In the genomic region with DNA sequence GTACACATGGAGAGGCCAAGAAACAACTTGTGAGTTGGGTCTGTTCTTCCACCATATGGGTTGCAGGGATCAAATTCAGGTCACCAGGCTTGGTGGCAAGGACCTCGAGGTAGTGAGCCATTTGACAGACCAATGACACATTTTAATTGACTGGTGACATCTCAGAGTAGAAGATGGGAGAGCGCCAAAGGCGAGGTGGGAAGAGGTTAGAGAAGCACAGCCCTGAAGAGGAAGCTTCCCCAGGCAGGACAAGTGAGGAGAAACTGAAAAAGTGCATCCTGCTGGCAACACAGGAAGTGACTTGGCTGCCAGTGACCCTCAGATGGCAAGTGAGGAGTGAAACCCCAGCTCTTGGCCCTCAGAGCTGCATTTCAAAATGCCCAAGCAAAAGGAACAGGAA, we compare ENCODE assay signal across 19 mouse cellular contexts. TPM values are rescaled to one million over a fixed set of nuclear protein-coding genes. Genes with fewer than 3 reads are reported as not detected.
DNase-seq lines count a peak whose midpoint lies in the region; ATAC-seq and TF ChIP-seq lines count a peak whose summit lies in the region.
"Not testable (repeated sequence)": the region's sequence is repeated elsewhere in the genome, so short reads cannot be mapped to it uniquely, and the experiment has no call there.
"Had no signal": no experiment of that assay in that cellular context is flagged by ENCODE, and none has a peak within 500 bp of the region (broad histone marks: within the 10 kb centered on the region; RNA-seq: fewer than 3 reads in every experiment).

No protein-coding gene starts in this region.

- not testable (repeated sequence) for H3K36me3 ChIP-seq in embryonic facial prominence, embryonic 15.5 days; heart, adult 2 months (ENCODE audit: control insufficient read depth, insufficient read depth, low read length); hindbrain, embryonic 11.5 days (ENCODE audit: control insufficient read depth, insufficient read depth, low read length); limb, embryonic 11.5 days (ENCODE audit: control insufficient read depth, insufficient read depth, low read length); midbrain, embryonic 10.5 days

- peaks cover 17% of the 10 kb centered on the region for H3K9me3 ChIP-seq in embryonic facial prominence, embryonic 15.5 days (replicated peaks)
- H3K9me3 ChIP-seq in hindbrain, embryonic 11.5 days (ENCODE audit: control insufficient read depth, low read length) = not testable (repeated sequence)
- peaks cover 16% of the 10 kb centered on the region for H3K9me3 ChIP-seq in limb, embryonic 11.5 days (ENCODE audit: control insufficient read depth, low read length)
- H3K9me3 ChIP-seq in midbrain, embryonic 10.5 days (replicated peaks) = peaks cover 44% of the 10 kb centered on the region

- not testable (repeated sequence) for H3K27ac ChIP-seq in embryonic facial prominence, embryonic 15.5 days (replicated peaks); heart, adult 2 months; hindbrain, embryonic 11.5 days (ENCODE audit: low read depth, low read length); limb, embryonic 11.5 days (replicated peaks; ENCODE audit: low read depth, low read length); midbrain, embryonic 10.5 days (replicated peaks)

- not testable (repeated sequence) for H3K4me1 ChIP-seq in embryonic facial prominence, embryonic 15.5 days; heart, adult 2 months (ENCODE audit: control insufficient read depth, insufficient read depth, low read length); hindbrain, embryonic 11.5 days (replicated peaks; ENCODE audit: control insufficient read depth, insufficient read depth, low read length); limb, embryonic 11.5 days (ENCODE audit: control insufficient read depth, insufficient read depth, low read length); midbrain, embryonic 10.5 days

- 59% methylated on average over 3 of the region's 3 CpGs for WGBS in embryonic facial prominence, embryonic 15.5 days
- WGBS in heart, adult 2 months = 48% methylated on average over 3 of the region's 3 CpGs
- 67% methylated on average over 3 of the region's 3 CpGs for WGBS in hindbrain, embryonic 11.5 days
- 65% methylated on average over 3 of the region's 3 CpGs for WGBS in limb, embryonic 11.5 days
- WGBS in midbrain, embryonic 10.5 days = 70% methylated on average over 3 of the region's 3 CpGs

- H3K4me2 ChIP-seq in embryonic facial prominence, embryonic 15.5 days (replicated peaks); hindbrain, embryonic 11.5 days (replicated peaks; ENCODE audit: low read depth, low read length); limb, embryonic 11.5 days (ENCODE audit: low read depth, severe bottlenecking): not testable (repeated sequence)

- not testable (repeated sequence) for TF ChIP-seq CTCF in heart, adult 2 months (IDR thresholded peaks at IDR 0.05)

- not testable (repeated sequence) for H3K79me2 ChIP-seq in heart, adult 2 months (replicated peaks; ENCODE audit: control insufficient read depth, insufficient read depth, low read length)

- TF ChIP-seq POLR2A in heart, adult 2 months (IDR thresholded peaks at IDR 0.05; ENCODE audit: insufficient read depth, low read depth, low read length) = not testable (repeated sequence)

- H3K4me3 ChIP-seq in embryonic facial prominence, embryonic 15.5 days (replicated peaks); heart, adult 2 months; hindbrain, embryonic 11.5 days (ENCODE audit: low read depth, low read length); limb, embryonic 11.5 days (ENCODE audit: low read depth, low read length); midbrain, embryonic 10.5 days: not testable (repeated sequence)

- peak; percentile 9 for DNase-seq in 416B (ENCODE audit: low read depth)
- peak; percentile 27 to 34 for DNase-seq in heart, adult 2 months
- DNase-seq in hindbrain, embryonic 11.5 days (ENCODE audit: low spot score) = not testable (repeated sequence)
- DNase-seq in limb, embryonic 11.5 days (ENCODE audit: low spot score) = peak; percentile 20
- DNase-seq in midbrain, embryonic 10.5 days (ENCODE audit: low spot score) = peak; percentile 9
- peak; percentile 30 to 73 for DNase-seq in spleen, postnatal 4 days (ENCODE audit: low spot score in 2 of 2)
- DNase-seq in urinary bladder, postnatal 25 days (ENCODE audit: low spot score) = peak; percentile 38

- TF ChIP-seq EP300 in heart, adult 2 months (IDR thresholded peaks at IDR 0.05; ENCODE audit: insufficient read depth, low read depth, low read length) = not testable (repeated sequence)

- intact Hi-C loops in heart, adult 2 months (cut with DNase I) = not testable (repeated sequence)

- not testable (repeated sequence) for H3K9ac ChIP-seq in embryonic facial prominence, embryonic 15.5 days; heart, adult 2 months (ENCODE audit: low read depth, low read length); hindbrain, embryonic 11.5 days (ENCODE audit: low read depth, low read length); limb, embryonic 11.5 days (ENCODE audit: low read length)

- not testable (repeated sequence) for H3K27me3 ChIP-seq in embryonic facial prominence, embryonic 15.5 days; heart, adult 2 months (ENCODE audit: control insufficient read depth, insufficient read depth, low read length); hindbrain, embryonic 11.5 days (ENCODE audit: control insufficient read depth, insufficient read depth, low read length); limb, embryonic 11.5 days (ENCODE audit: control insufficient read depth, insufficient read depth, low read length); midbrain, embryonic 10.5 days (ENCODE audit: low read depth, poor library complexity, severe bottlenecking)

- peak; percentile 69; the same call in 1 of the 2 replicates for ATAC-seq in embryonic facial prominence, embryonic 15.5 days (ENCODE audit: insufficient number of reproducible peaks, low FRiP score, low TSS enrichment, low read depth)
- ATAC-seq in hindbrain, embryonic 11.5 days (ENCODE audit: low FRiP score) = peak; percentile 54; the same call in 1 of the 2 replicates
- ATAC-seq in limb, embryonic 11.5 days (ENCODE audit: insufficient number of reproducible peaks, low FRiP score, low TSS enrichment, low read depth) = not testable (repeated sequence)

RNA-seq across cellular contexts. Expression of gene C130026I21Rik, which starts 21.4 kb away (rescaled TPM):
- 0.09 and 0.26 TPM in 2 replicates for polyA plus RNA-seq in embryonic facial prominence, embryonic 15.5 days (2015; fragmentation: Nextera tagmentation; extraction: Ambion mirVana)
- under 1 TPM; 0.80 to 0.84 TPM for total RNA-seq in heart, adult 2 months (2021)
- polyA plus RNA-seq in heart, adult 2 months (2012; rRNA removed) = not detected in 2 replicates
- not detected in 2 replicates for polyA plus RNA-seq in hindbrain, embryonic 11.5 days (2014; fragmentation: Nextera tagmentation; extraction: Ambion mirVana)
- polyA plus RNA-seq in limb, embryonic 11.5 days (2014; fragmentation: Nextera tagmentation; extraction: Ambion mirVana) = not detected in 2 replicates
- not detected in 2 replicates for polyA plus RNA-seq in midbrain, embryonic 10.5 days (2016; fragmentation: Nextera tagmentation; extraction: Ambion mirVana)
- total RNA-seq: gastrocnemius, postnatal 36 days; layer of hippocampus, adult 2 months; midbrain, postnatal 0 days had no signal
- polyA plus RNA-seq: adrenal gland, adult 2 months; embryonic facial prominence, embryonic 10.5 days; forebrain, embryonic 10.5 days; forebrain, postnatal 0 days; heart, embryonic 14.5 days; limb, embryonic 12.5 days; liver, embryonic 13.5 days; midbrain, postnatal 0 days; neural tube, embryonic 15.5 days had no signal
